Mouse (Mus musculus) megakaryocyte, embryonic 14.5 days (primary cell): Measurements from ENCODE around the gene Notch1.

ENCODE experiments used
- FLI1 ChIP-seq: IDR thresholded peaks from 2 replicates; pipeline ENCODE4 v1.6.1; 2012; ENCODE audit warnings: low read length, inconsistent platforms, mixed read lengths
- GATA1 ChIP-seq: IDR thresholded peaks from 3 replicates; pipeline ENCODE4 v1.6.1; 2012; ENCODE audit warnings: mixed read lengths, low read length, inconsistent platforms, borderline replicate concordance

DNA sequence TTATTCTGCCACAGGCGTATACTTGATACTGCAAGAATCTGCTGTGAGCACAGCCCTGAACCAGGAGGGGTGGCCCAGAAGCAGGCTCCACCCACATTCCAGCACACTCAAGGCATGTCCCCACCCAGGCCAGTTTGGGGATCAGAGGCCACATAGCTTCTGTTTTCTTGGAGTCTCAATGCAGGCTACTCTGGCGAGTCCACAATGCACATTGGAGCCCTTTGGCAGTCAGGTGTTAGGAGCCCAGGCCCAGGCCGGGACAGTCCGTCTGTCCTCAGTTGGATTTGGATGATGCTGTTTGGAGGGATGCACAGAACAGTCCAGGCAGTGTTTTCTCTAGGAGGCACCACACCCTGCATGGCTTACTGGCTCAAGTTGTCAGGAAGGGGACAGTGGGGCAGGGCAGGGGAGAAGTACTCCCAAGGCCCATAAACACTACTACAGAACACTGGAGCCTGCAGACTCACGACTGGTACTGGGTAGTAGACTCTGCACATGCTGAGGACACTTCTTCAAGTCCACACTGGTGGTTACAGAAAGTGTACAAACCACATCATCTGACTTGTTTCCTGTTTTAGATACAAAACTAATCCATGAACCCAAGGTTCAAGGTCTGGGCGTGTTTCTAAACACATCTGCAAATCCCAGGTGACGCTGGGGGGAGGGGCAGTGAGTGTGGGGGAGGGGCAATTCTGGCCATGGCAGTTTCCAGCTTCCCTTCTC is 57.9 kb downstream of the Notch1 start:
- no peak for TF ChIP-seq GATA1
- TF ChIP-seq FLI1: no peak
